Mouse (Mus musculus) hindbrain, embryonic 12.5 days (tissue): Measurements from ENCODE around the gene Erich6. TPM values are rescaled to one million over a fixed set of nuclear protein-coding genes. Genes with fewer than 3 reads are reported as not detected.
A peak's percentile ranks its signal among the peaks of the same experiment; 100 is the strongest.

Experiments used
- ATAC-seq: fragments of 200-750 bp; cut with Nextera tagmentation; 2 replicates; pipeline ENCODE4 v1.8.0; 2017; ENCODE audit warnings: moderate TSS enrichment; ENCODE audit not compliant: low FRiP score
- H3K27ac ChIP-seq: fragments of 300-500 bp; sonication (generic); 2 replicates; pipeline ENCODE4 v1.5.1; 2016; ENCODE audit warnings: mild to moderate bottlenecking
- H3K27me3 ChIP-seq: fragments of 300-500 bp; sonication (generic); 2 replicates; pipeline ENCODE4 v1.6.1; 2016; ENCODE audit warnings: mild to moderate bottlenecking
- H3K36me3 ChIP-seq: fragments of 300-500 bp; sonication (generic); 2 replicates; pipeline ENCODE4 v1.6.1; 2016; ENCODE audit warnings: mild to moderate bottlenecking
- H3K4me1 ChIP-seq: fragments of 300-500 bp; sonication (generic); 2 replicates; pipeline ENCODE4 v1.6.1; 2016
- H3K4me2 ChIP-seq: fragments of 300-500 bp; sonication (generic); replicated peaks from 2 replicates; pipeline ENCODE4 v1.6.1; 2016; ENCODE audit warnings: mild to moderate bottlenecking
- H3K4me3 ChIP-seq: fragments of 300-500 bp; sonication (generic); 2 replicates; pipeline ENCODE4 v1.5.1; 2016; ENCODE audit warnings: mild to moderate bottlenecking
- H3K9ac ChIP-seq: fragments of 300-500 bp; sonication (generic); 2 replicates; pipeline ENCODE4 v1.6.1; 2016; ENCODE audit warnings: mild to moderate bottlenecking, moderate library complexity
- H3K9me3 ChIP-seq: fragments of 300-500 bp; sonication (generic); replicated peaks from 2 replicates; pipeline ENCODE4 v1.6.1; 2016; ENCODE audit warnings: mild to moderate bottlenecking
- WGBS: fragments of 180-500 bp; shearing (Covaris S2); methylation state at CpG from one replicate; pipeline ENCODE4 v1.1.7; 2016; 5-methylcytosine and 5-hydroxymethylcytosine counted together
- polyA plus RNA-seq: library from polyadenylated mRNA; unstranded; fragments of >200 nt; fragmentation: Nextera tagmentation; extraction: Ambion mirVana; gene quantifications from 2 replicates; pipeline ENCODE4 v1.2.1, GENCODE M21; 2016

The Erich6 gene
- polyA plus RNA-seq, 1 experiment from 2014 or later: 0.15 TPM

- Histone ChIP-seq H3K4me1 (peaks cover 7% of the 10 kb centered on the region), H3K27me3 (no peaks in the 10 kb centered on the region), H3K4me3 (peak within 1 kb of the TSS; percentile 99), H3K36me3 (peaks cover 7% of the 10 kb centered on the region), H3K9ac (peak within 1 kb of the TSS; percentile 99), H3K9me3 (no peaks in the 10 kb centered on the region), H3K4me2 (peak within 1 kb of the TSS; percentile 57), H3K27ac (peak within 1 kb of the TSS; percentile 100)
- WGBS: 1% methylated on average over 52 of the region's 59 CpGs
- ATAC-seq: peak; percentile 95
Measured at GRCm38 (mm10) chr3:58576137-58577066, 60.6 kb downstream of the Erich6 start, which contains the start of gene Selenot. Selenot (plus strand) TSS chr3:58576636.

GRCm38 (mm10) chr3:58570821-58571220 is 66.2 kb downstream of the Erich6 start:
- H3K4me1 ChIP-seq: no peaks in the 10 kb centered on the region
- no peak overlapping the region for H3K9ac ChIP-seq
- H3K4me3 ChIP-seq: no peak overlapping the region
- no peak overlapping the region for H3K4me2 ChIP-seq
- no peaks in the 10 kb centered on the region for H3K36me3 ChIP-seq
- H3K27me3 ChIP-seq: no peaks in the 10 kb centered on the region
- no peak overlapping the region for H3K27ac ChIP-seq
- no peak for ATAC-seq
- H3K9me3 ChIP-seq: no peaks in the 10 kb centered on the region
- WGBS: 90% methylated on average over 3 of the region's 3 CpGs

Other genes starting within 250 kb of the Erich6 start
- 17.0 and 18.9 TPM in 2 replicates for gene Tsc22d2, start 222.5 kb downstream of the Erich6 start, polyA plus RNA-seq
- gene Eif2a, start 111.4 kb downstream of the Erich6 start, polyA plus RNA-seq: 47.2 and 55.2 TPM in 2 replicates
- 123 and 134 TPM in 2 replicates for gene Serp1, start 111.3 kb downstream of the Erich6 start, polyA plus RNA-seq
- 21.3 and 21.8 TPM in 2 replicates for gene Selenot, start 60.6 kb downstream of the Erich6 start, polyA plus RNA-seq
- 7.6 and 7.8 TPM in 2 replicates for gene Siah2, start 55.2 kb upstream of the Erich6 start, polyA plus RNA-seq
- not detected in 2 replicates for gene Mindy4b-ps, start 185.1 kb upstream of the Erich6 start, polyA plus RNA-seq
- gene Clrn1, start 248.1 kb upstream of the Erich6 start, polyA plus RNA-seq: 2.3 and 3.5 TPM in 2 replicates